Mouse (Mus musculus) liver, adult 2 months (tissue): ENCODE data around the gene Vmn2r124. TPM values are rescaled to one million over a fixed set of nuclear protein-coding genes. Genes with fewer than 3 reads are reported as not detected.
"Not testable (repeated sequence)": the region's sequence is repeated elsewhere in the genome, so short reads cannot be mapped to it uniquely, and the experiment has no call there.

Experiments
- DNase-seq: peaks from one replicate; pipeline ENCODE4 v3.0.0-alpha.2; 2011; ENCODE audit warnings: low read depth, low spot score; ENCODE audit errors: extremely low read depth
- H3K27ac ChIP-seq: fragments of 200-500 bp; replicated peaks from 2 replicates; pipeline ENCODE4 v1.5.1; 2012; ENCODE audit warnings: low read depth, mild to moderate bottlenecking, control low read depth, inconsistent platforms, low read length; ENCODE audit not compliant: insufficient read depth
- H3K27me3 ChIP-seq: fragments of 200-500 bp; 2 replicates; pipeline ENCODE4 v1.6.1; 2012; ENCODE audit warnings: mild to moderate bottlenecking, moderate library complexity, low read length, inconsistent platforms; ENCODE audit not compliant: control insufficient read depth, insufficient read depth
- H3K36me3 ChIP-seq: fragments of 200-500 bp; 2 replicates; pipeline ENCODE4 v1.6.1; 2012; ENCODE audit warnings: low read length, inconsistent platforms; ENCODE audit not compliant: control insufficient read depth, insufficient read depth
- H3K4me1 ChIP-seq: fragments of 200-500 bp; 2 replicates; pipeline ENCODE4 v1.6.1; 2011; ENCODE audit warnings: low read length; ENCODE audit not compliant: control insufficient read depth, insufficient read depth
- H3K4me3 ChIP-seq: fragments of 200-500 bp; 2 replicates; pipeline ENCODE4 v1.5.1; 2011; ENCODE audit warnings: low read depth, mild to moderate bottlenecking, control low read depth, low read length, moderate library complexity; ENCODE audit not compliant: insufficient read depth
- H3K79me2 ChIP-seq: fragments of 200-500 bp; 2 replicates; pipeline ENCODE4 v1.6.1; 2012; ENCODE audit warnings: inconsistent platforms, mild to moderate bottlenecking, low read length, moderate library complexity; ENCODE audit not compliant: control insufficient read depth, insufficient read depth
- H3K9ac ChIP-seq: fragments of 200-500 bp; 2 replicates; pipeline ENCODE4 v1.6.1; 2012; ENCODE audit warnings: low read depth, mild to moderate bottlenecking, control low read depth, inconsistent platforms, low read length
- CTCF ChIP-seq: fragments of 200-500 bp; IDR thresholded peaks from 2 replicates; pipeline ENCODE4 v1.5.1; 2011; ENCODE audit warnings: low read depth, low read length, control low read depth
- POLR2A ChIP-seq: fragments of 200-500 bp; IDR thresholded peaks from 2 replicates; pipeline ENCODE4 v1.6.1; 2011; ENCODE audit warnings: low read length, control low read depth; ENCODE audit not compliant: insufficient read depth; ENCODE audit errors: extremely low read depth
- WGBS: fragments of 180-500 bp; shearing (Covaris S2); methylation state at CpG from one replicate; pipeline ENCODE4 v1.1.7; 2018; 5-methylcytosine and 5-hydroxymethylcytosine counted together
- polyA plus RNA-seq: library from polyadenylated mRNA; depleted of rRNA; stranded (reverse); fragments of >200 nt; gene quantifications from 2 replicates; pipeline ENCODE4 v1.2.3, GENCODE M21; 2012; rRNA removed
- total RNA-seq: library from RNA; depleted of rRNA; stranded (reverse); fragments of >200 nt; gene quantifications from 2 replicates; pipeline ENCODE4 v1.2.3, GENCODE M21; 2014; rRNA removed

Vmn2r124 gene
- total RNA-seq (not detected in 2 replicates), polyA plus RNA-seq (not detected in 2 replicates)

GRCm38 (mm10) chr17:18049124-18049523 is at the start of gene Vmn2r124:
TSS of gene Vmn2r124 (plus strand) at chr17:18049424.
- Histone ChIP-seq H3K79me2 (no peaks in the 10 kb centered on the region), H3K27ac (no peak within 1 kb of the TSS), H3K9ac (no peak within 1 kb of the TSS), H3K4me1 (no peaks in the 10 kb centered on the region), H3K36me3 (no peaks in the 10 kb centered on the region), H3K4me3 (no peak within 1 kb of the TSS), H3K27me3 (no peaks in the 10 kb centered on the region)
- 30% methylated on average over 2 of the region's 2 CpGs for WGBS
- DNase-seq: no peak
- TF ChIP-seq CTCF (no peak), POLR2A (no peak)

- H3K4me1 ChIP-seq: no peaks in the 10 kb centered on the region
- no peaks in the 10 kb centered on the region for H3K36me3 ChIP-seq
- H3K79me2 ChIP-seq: no peaks in the 10 kb centered on the region
- H3K9ac ChIP-seq: no peak overlapping the region
- H3K27ac ChIP-seq: no peak overlapping the region
- H3K27me3 ChIP-seq: no peaks in the 10 kb centered on the region
- WGBS: 98% methylated on average over 1 of the region's 1 CpGs
- no peak for TF ChIP-seq POLR2A
- no peak for TF ChIP-seq CTCF
- no peak for DNase-seq
- H3K4me3 ChIP-seq: no peak overlapping the region
Observed at GRCm38 (mm10) chr17:18004752-18005151, 44.5 kb upstream of the Vmn2r124 start.

DNA sequence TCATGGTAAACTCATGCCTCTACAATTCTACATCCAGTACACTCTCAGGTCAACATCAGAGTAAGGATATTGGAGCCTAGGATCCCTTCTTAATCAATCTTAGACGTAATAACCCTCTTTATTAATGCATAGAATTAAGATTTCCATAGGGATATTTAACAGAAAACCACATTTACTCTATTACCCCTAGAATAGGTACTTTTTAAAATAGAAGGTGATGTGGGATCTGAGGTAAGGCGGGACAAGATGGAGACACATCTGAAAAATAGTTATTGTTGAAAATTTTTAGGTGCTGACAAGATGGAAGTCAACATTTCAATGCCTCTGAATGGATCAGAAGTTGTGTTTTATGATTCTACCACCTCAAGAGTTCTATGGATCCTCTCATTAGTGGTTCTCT is 27.8 kb upstream of the Vmn2r124 start, which contains the start of gene Fpr-rs4:
TSS of gene Fpr-rs4 (plus strand) at position 301 of the 400 bp plus-strand sequence.
- Histone ChIP-seq H3K9ac (no peak within 1 kb of the TSS), H3K27ac (no peak within 1 kb of the TSS), H3K79me2 (no peaks in the 10 kb centered on the region), H3K36me3 (no peaks in the 10 kb centered on the region), H3K27me3 (no peaks in the 10 kb centered on the region), H3K4me1 (no peaks in the 10 kb centered on the region), H3K4me3 (no peak within 1 kb of the TSS)
- DNase-seq: no peak
- no peak for TF ChIP-seq CTCF
- TF ChIP-seq POLR2A: no peak
- 36% methylated on average over 2 of the region's 2 CpGs for WGBS

GRCm38 (mm10) chr17:18084716-18085115 is 35.5 kb downstream of the Vmn2r124 start, which contains the start of gene Vmn2r91:
TSS of gene Vmn2r91 (plus strand) at chr17:18085016.
- not testable (repeated sequence) for H3K4me3 ChIP-seq, DNase-seq, H3K27ac ChIP-seq, H3K27me3 ChIP-seq, H3K4me1 ChIP-seq, H3K79me2 ChIP-seq, H3K36me3 ChIP-seq, H3K9ac ChIP-seq

DNA sequence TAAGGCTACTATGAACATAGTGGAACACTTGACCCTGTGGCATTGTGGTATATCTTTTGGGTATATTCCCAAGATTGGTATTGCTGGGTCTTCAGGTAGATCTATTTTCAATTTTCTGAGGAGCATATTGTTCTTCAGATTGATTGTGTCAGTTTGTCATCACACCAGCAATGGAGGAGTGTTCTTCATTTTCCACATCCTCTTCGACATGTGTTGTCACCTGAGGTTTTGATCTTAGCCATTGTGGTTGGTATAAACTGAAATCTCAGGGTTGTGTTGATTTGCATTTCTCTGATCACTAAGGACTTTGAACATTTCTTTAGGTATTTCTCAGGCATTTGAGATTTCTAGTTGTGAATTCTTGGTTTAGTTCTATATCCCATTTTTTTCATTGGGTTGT is 46.4 kb downstream of the Vmn2r124 start:
- not testable (repeated sequence) for DNase-seq, H3K27me3 ChIP-seq, H3K9ac ChIP-seq, H3K27ac ChIP-seq, H3K36me3 ChIP-seq, H3K4me3 ChIP-seq, H3K79me2 ChIP-seq, H3K4me1 ChIP-seq
- 42% methylated on average over 1 of the region's 1 CpGs for WGBS

DNA sequence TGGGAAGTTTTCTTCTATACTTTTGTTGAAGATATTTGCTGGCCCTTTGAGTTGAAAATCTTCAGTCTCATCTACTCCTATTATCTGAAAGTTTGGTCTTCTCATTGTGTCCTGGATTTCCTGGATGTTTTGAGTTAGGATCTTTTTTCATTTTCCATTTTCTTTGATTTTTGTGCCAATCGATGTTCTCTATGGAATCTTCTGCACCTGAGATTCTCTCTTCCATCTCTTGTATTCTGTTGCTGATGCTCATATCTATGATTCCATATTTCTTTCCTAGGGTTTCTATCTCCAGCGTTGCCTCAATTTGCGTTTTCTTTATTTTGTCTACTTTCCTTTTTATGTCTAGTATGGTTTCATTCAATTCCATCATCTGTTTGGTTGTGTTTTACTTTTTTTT is 53.0 kb downstream of the Vmn2r124 start:
- not testable (repeated sequence) for H3K9ac ChIP-seq, H3K27me3 ChIP-seq, H3K79me2 ChIP-seq, H3K4me1 ChIP-seq, H3K36me3 ChIP-seq, DNase-seq, H3K27ac ChIP-seq, H3K4me3 ChIP-seq
- WGBS: 87% methylated on average over 3 of the region's 3 CpGs

Other genes starting within 250 kb of the Vmn2r124 start
- 2.9 and 3.1 TPM in 2 replicates for gene Spaca6, start 222.3 kb upstream of the Vmn2r124 start, total RNA-seq
- gene Spaca6, start 222.3 kb upstream of the Vmn2r124 start, polyA plus RNA-seq: 1.9 and 6.5 TPM in 2 replicates
- gene Has1, start 194.2 kb upstream of the Vmn2r124 start, total RNA-seq: not detected in 2 replicates
- gene Has1, start 194.2 kb upstream of the Vmn2r124 start, polyA plus RNA-seq: not detected in 2 replicates
- gene Fpr1, start 165.5 kb upstream of the Vmn2r124 start, total RNA-seq: 6.3 and 8.5 TPM in 2 replicates
- gene Fpr1, start 165.5 kb upstream of the Vmn2r124 start, polyA plus RNA-seq: 1.9 and 4.7 TPM in 2 replicates
- gene Fpr2, start 161.6 kb upstream of the Vmn2r124 start, total RNA-seq: 2.3 and 2.7 TPM in 2 replicates
- 0.49 and 0.98 TPM in 2 replicates for gene Fpr2, start 161.6 kb upstream of the Vmn2r124 start, polyA plus RNA-seq
- gene Fpr3, start 161.6 kb upstream of the Vmn2r124 start, total RNA-seq: not detected in 2 replicates
- gene Fpr3, start 161.6 kb upstream of the Vmn2r124 start, polyA plus RNA-seq: not detected in 2 replicates
- gene Fpr-rs4, start 27.7 kb upstream of the Vmn2r124 start, total RNA-seq: not detected in 2 replicates
- not detected in 2 replicates for gene Fpr-rs4, start 27.7 kb upstream of the Vmn2r124 start, polyA plus RNA-seq
- gene Vmn2r91, start 35.6 kb downstream of the Vmn2r124 start, total RNA-seq: not detected in 2 replicates
- gene Vmn2r91, start 35.6 kb downstream of the Vmn2r124 start, polyA plus RNA-seq: not detected in 2 replicates
- gene Vmn2r92, start 102.5 kb downstream of the Vmn2r124 start, total RNA-seq: not detected in 2 replicates
- gene Vmn2r92, start 102.5 kb downstream of the Vmn2r124 start, polyA plus RNA-seq: not detected in 2 replicates
- not detected in 2 replicates for gene Vmn2r94, start 228.3 kb downstream of the Vmn2r124 start, total RNA-seq
- gene Vmn2r94, start 228.3 kb downstream of the Vmn2r124 start, polyA plus RNA-seq: not detected in 2 replicates
- not detected in 2 replicates for gene Vmn2r93, start 248.7 kb downstream of the Vmn2r124 start, total RNA-seq
- gene Vmn2r93, start 248.7 kb downstream of the Vmn2r124 start, polyA plus RNA-seq: not detected in 2 replicates